Comparison of ENCODE assay signal across 12 mouse cellular contexts in genomic region chr7:111301791-111302488, GRCm38 (mm10).
DNase-seq lines count a peak whose midpoint lies in the region; ATAC-seq and TF ChIP-seq lines count a peak whose summit lies in the region.
"Had no signal": no experiment of that assay in that cellular context is flagged by ENCODE, and none has a peak within 500 bp of the region (broad histone marks: within the 10 kb centered on the region; RNA-seq: fewer than 3 reads in every experiment).

No protein-coding gene starts in this region.

- H3K27me3 ChIP-seq in midbrain, embryonic 15.5 days (replicated peaks) = no peaks in the 10 kb centered on the region
- H3K27me3 ChIP-seq in kidney, adult 2 months (replicated peaks; ENCODE audit: control insufficient read depth, insufficient read depth, low read length) = no peaks in the 10 kb centered on the region

- peak overlapping the region; percentile 59 for H3K27ac ChIP-seq in midbrain, embryonic 15.5 days
- no peak overlapping the region for H3K27ac ChIP-seq in kidney, adult 2 months (ENCODE audit: insufficient read depth, low read depth, low read length)
- H3K27ac ChIP-seq: limb, embryonic 10.5 days; macrophage had no signal

- no peak overlapping the region for H3K9ac ChIP-seq in midbrain, embryonic 15.5 days

- 0 out of 2 replicates have a peak, but pooled peaks cover 15% of the 10 kb centered on the region for H3K4me1 ChIP-seq in midbrain, embryonic 15.5 days
- H3K4me1 ChIP-seq in kidney, adult 2 months (ENCODE audit: control insufficient read depth, insufficient read depth, low read length) = no peaks in the 10 kb centered on the region
- H3K4me1 ChIP-seq: limb, embryonic 10.5 days had no signal

- H3K9me3 ChIP-seq in midbrain, embryonic 15.5 days = no peaks in the 10 kb centered on the region
- H3K9me3 ChIP-seq: limb, embryonic 10.5 days had no signal

- no peak for TF ChIP-seq POLR2A in kidney, adult 2 months (IDR thresholded peaks at IDR 0.05; ENCODE audit: low read depth, low read length)

- DNase-seq in R1 (ENCODE audit: low read depth, low spot score) = peak; percentile 32
- DNase-seq in brain, embryonic 18.5 days (ENCODE audit: low read depth, low spot score) = peak; percentile 55
- DNase-seq in layer of hippocampus, adult 8-10 months (ENCODE audit: low spot score in 2 of 2) = peak; percentile 35 to 46
- DNase-seq in Muller cell, postnatal 12 days (ENCODE audit: inconsistent ontology term) = no peak
- no peak for DNase-seq in kidney, adult 2 months
- DNase-seq in urinary bladder, postnatal 25 days (ENCODE audit: low spot score) = no peak
- DNase-seq: adrenal gland, postnatal 25 days; retina, postnatal 1 day; thymus, postnatal 36 days had no signal

- TF ChIP-seq CTCF in kidney, adult 2 months (conservative IDR thresholded peaks at IDR 0.05; ENCODE audit: insufficient read depth, insufficient read length, low read depth, low read length) = no peak

- peak; percentile 58 for ATAC-seq in midbrain, embryonic 15.5 days (replicated peaks)

- H3K4me2 ChIP-seq in midbrain, embryonic 15.5 days = 0 out of 2 replicates have a peak overlapping the region, but pooled peaks have one; percentile 1

- WGBS in midbrain, embryonic 15.5 days = 20% methylated on average over 16 of the region's 16 CpGs
- 78% methylated on average over 16 of the region's 16 CpGs for WGBS in kidney, adult 2 months

- H3K36me3 ChIP-seq in midbrain, embryonic 15.5 days (replicated peaks) = no peaks in the 10 kb centered on the region
- no peaks in the 10 kb centered on the region for H3K36me3 ChIP-seq in kidney, adult 2 months (ENCODE audit: control insufficient read depth, insufficient read depth, low read length)
- H3K36me3 ChIP-seq: limb, embryonic 10.5 days had no signal

- H3K4me3 ChIP-seq in midbrain, embryonic 15.5 days = no peak overlapping the region
- H3K4me3 ChIP-seq in kidney, adult 2 months (ENCODE audit: insufficient read depth, low read depth, low read length) = no peak overlapping the region
- H3K4me3 ChIP-seq: limb, embryonic 10.5 days had no signal

Comparison
In these comparisons a context has a peak if more than half of its experiments do, and no peak if none do; other contexts are left out.
1. DNase-seq: peak in R1 (single experiment), brain, embryonic 18.5 days (single experiment) and layer of hippocampus, adult 8-10 months (2 of 2); none in Muller cell, postnatal 12 days (single experiment), kidney, adult 2 months (single experiment) and urinary bladder, postnatal 25 days (single experiment).